In the genomic region with DNA sequence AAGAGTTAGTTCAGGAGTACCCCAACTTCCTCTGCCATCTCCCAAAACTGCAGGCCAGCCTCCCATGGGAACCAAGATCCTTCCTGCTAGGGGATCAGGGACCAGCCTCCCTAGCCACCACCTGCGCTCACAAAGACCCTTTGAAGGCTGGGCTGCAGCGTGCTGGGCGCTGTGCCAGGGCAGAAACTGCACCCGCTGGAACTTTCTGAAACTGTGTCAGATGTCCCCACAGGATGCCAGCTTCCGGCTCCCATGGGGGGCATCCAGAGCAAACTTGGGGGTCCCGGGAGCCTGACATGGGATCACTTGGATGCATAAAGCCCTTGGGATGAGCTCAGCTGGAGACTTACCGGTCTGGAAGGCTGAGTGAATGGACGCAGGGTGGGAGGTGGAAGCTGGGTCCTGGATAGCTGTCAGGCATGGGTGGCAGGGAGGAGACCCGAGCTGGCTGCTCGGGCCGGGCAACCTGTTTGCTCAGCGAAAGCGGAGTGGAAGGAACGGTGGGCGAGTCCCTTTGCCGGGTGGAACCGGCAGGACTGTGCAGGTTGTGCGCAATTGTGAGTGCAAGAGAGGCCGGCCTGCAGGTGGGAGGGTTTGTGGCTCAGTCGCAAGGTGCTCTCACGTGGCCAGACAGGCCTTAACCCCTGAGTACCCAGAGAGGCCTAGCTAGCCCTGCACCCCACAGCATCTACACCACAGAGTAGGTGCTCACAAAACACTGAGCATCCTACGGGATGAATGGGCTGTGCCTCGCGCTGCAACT, we compare ENCODE assay signal across 8 mouse cellular contexts. TPM values are rescaled to one million over a fixed set of nuclear protein-coding genes. Genes with fewer than 3 reads are reported as not detected.
DNase-seq lines count a peak whose midpoint lies in the region; ATAC-seq and TF ChIP-seq lines count a peak whose summit lies in the region.

No protein-coding gene starts in this region.

- no peak for TF ChIP-seq CTCF in lung, postnatal 0 days (IDR thresholded peaks at IDR 0.05)

- H3K27me3 ChIP-seq in lung, postnatal 0 days (replicated peaks; ENCODE audit: insufficient read depth, low read length) = no peaks in the 10 kb centered on the region
- H3K27me3 ChIP-seq in heart, embryonic 10.5 days (ENCODE audit: insufficient read depth, poor library complexity, severe bottlenecking) = peaks cover 49% of the 10 kb centered on the region

- peak; percentile 44 for DNase-seq in right cerebral cortex, postnatal 4 days
- DNase-seq in right cerebral cortex, postnatal 14 days = no peak
- DNase-seq in kidney, adult 11 months = peak; percentile 75
- peak; percentile 74 for DNase-seq in lung, postnatal 0 days (ENCODE audit: low spot score)
- peak; percentile 73 for DNase-seq in urinary bladder, postnatal 14 days (ENCODE audit: low spot score)
- no peak for DNase-seq in layer of hippocampus, adult 18-20 months (ENCODE audit: low spot score in 2 of 2)
- no peak for DNase-seq in Muller cell, postnatal 12 days (ENCODE audit: inconsistent ontology term)
- no peak for DNase-seq in heart, embryonic 10.5 days (ENCODE audit: low spot score)

- H3K36me3 ChIP-seq in lung, postnatal 0 days (ENCODE audit: insufficient read depth, low read length) = no peaks in the 10 kb centered on the region
- H3K36me3 ChIP-seq in heart, embryonic 10.5 days = peaks cover 3% of the 10 kb centered on the region; the same call in 1 of the 2 replicates

- peaks cover 29% of the 10 kb centered on the region; the same call in 1 of the 2 replicates for H3K4me1 ChIP-seq in lung, postnatal 0 days (ENCODE audit: insufficient read depth, low read depth, low read length)
- peaks cover 48% of the 10 kb centered on the region for H3K4me1 ChIP-seq in heart, embryonic 10.5 days

- H3K4me2 ChIP-seq in lung, postnatal 0 days (replicated peaks; ENCODE audit: low read depth, low read length) = peak overlapping the region; percentile 54

- H3K4me3 ChIP-seq in lung, postnatal 0 days (ENCODE audit: low read depth, low read length) = peak overlapping the region; percentile 25
- H3K4me3 ChIP-seq in heart, embryonic 10.5 days = no peak overlapping the region

- no peak for ATAC-seq in lung, postnatal 0 days

- WGBS in lung, postnatal 0 days = 13% methylated on average over 24 of the region's 24 CpGs
- 23% methylated on average over 24 of the region's 24 CpGs for WGBS in heart, embryonic 10.5 days

- no peaks in the 10 kb centered on the region for H3K9me3 ChIP-seq in lung, postnatal 0 days (ENCODE audit: low read length)
- H3K9me3 ChIP-seq in heart, embryonic 10.5 days = no peaks in the 10 kb centered on the region

- TF ChIP-seq EP300 in lung, postnatal 0 days (IDR thresholded peaks at IDR 0.05) = no peak

- peak overlapping the region; percentile 69 for H3K27ac ChIP-seq in lung, postnatal 0 days (ENCODE audit: low read length)
- no peak overlapping the region for H3K27ac ChIP-seq in heart, embryonic 10.5 days

- 0 out of 2 replicates have a peak overlapping the region, but pooled peaks have one; percentile 29 for H3K9ac ChIP-seq in lung, postnatal 0 days (replicated peaks; ENCODE audit: low read depth)

RNA-seq across cellular contexts. Expression of a gene that starts 0.5 kb away (rescaled TPM):
- polyA plus RNA-seq in lung, postnatal 0 days (2015; fragmentation: Nextera tagmentation; extraction: Ambion mirVana) = 24.1 and 30.8 TPM in 2 replicates
- total RNA-seq in layer of hippocampus, adult 18-20 months (2021) = 1 to 10 TPM in 1 of 2 experiments, under 1 TPM in 1; 0.62 to 1.7 TPM
- polyA plus RNA-seq in heart, embryonic 10.5 days (2016; fragmentation: Nextera tagmentation; extraction: Ambion mirVana) = 1.8 and 4.4 TPM in 2 replicates

RNA-seq across cellular contexts. Expression of a gene that starts 1.9 kb away (rescaled TPM):
- polyA plus RNA-seq in lung, postnatal 0 days (2015; fragmentation: Nextera tagmentation; extraction: Ambion mirVana) = 31.2 and 32.4 TPM in 2 replicates
- total RNA-seq in layer of hippocampus, adult 18-20 months (2021) = 100 to 1,000 TPM; 303 to 304 TPM
- 42.6 and 55.9 TPM in 2 replicates for polyA plus RNA-seq in heart, embryonic 10.5 days (2016; fragmentation: Nextera tagmentation; extraction: Ambion mirVana)

RNA-seq across cellular contexts. Expression of a gene that starts 24.1 kb away (rescaled TPM):
- 47.9 and 49.4 TPM in 2 replicates for polyA plus RNA-seq in lung, postnatal 0 days (2015; fragmentation: Nextera tagmentation; extraction: Ambion mirVana)
- 10 to 100 TPM; 39.3 to 40.9 TPM for total RNA-seq in layer of hippocampus, adult 18-20 months (2021)
- 56.5 and 57.0 TPM in 2 replicates for polyA plus RNA-seq in heart, embryonic 10.5 days (2016; fragmentation: Nextera tagmentation; extraction: Ambion mirVana)

RNA-seq across cellular contexts. Expression of a gene that starts 24.1 kb away (rescaled TPM):
- polyA plus RNA-seq in lung, postnatal 0 days (2015; fragmentation: Nextera tagmentation; extraction: Ambion mirVana) = 132 and 162 TPM in 2 replicates
- total RNA-seq in layer of hippocampus, adult 18-20 months (2021) = 10 to 100 TPM; 36.9 to 40.4 TPM
- polyA plus RNA-seq in heart, embryonic 10.5 days (2016; fragmentation: Nextera tagmentation; extraction: Ambion mirVana) = 284 and 285 TPM in 2 replicates

RNA-seq across cellular contexts. Expression of a gene that starts 30.0 kb away (rescaled TPM):
- polyA plus RNA-seq in lung, postnatal 0 days (2015; fragmentation: Nextera tagmentation; extraction: Ambion mirVana) = 20.3 and 23.0 TPM in 2 replicates
- total RNA-seq in layer of hippocampus, adult 18-20 months (2021) = 10 to 100 TPM; 31.1 to 31.2 TPM
- polyA plus RNA-seq in heart, embryonic 10.5 days (2016; fragmentation: Nextera tagmentation; extraction: Ambion mirVana) = 37.2 and 51.6 TPM in 2 replicates

Comparison
In these comparisons a context has a peak if more than half of its experiments do, and no peak if none do; other contexts are left out.
1. DNase-seq: peak in right cerebral cortex, postnatal 4 days (single experiment), kidney, adult 11 months (single experiment), lung, postnatal 0 days (single experiment) and urinary bladder, postnatal 14 days (single experiment); none in right cerebral cortex, postnatal 14 days (single experiment), layer of hippocampus, adult 18-20 months (0 of 2), Muller cell, postnatal 12 days (single experiment) and heart, embryonic 10.5 days (single experiment).